Mouse (Mus musculus): ENCODE results near the gene Il11ra1. TPM values are rescaled to one million over a fixed set of nuclear protein-coding genes. Genes with fewer than 3 reads are reported as not detected.

The Il11ra1 gene
- 12.3 TPM for polyA plus RNA-seq (2014; fragmentation: Illumina TruSeq; extraction: RNeasy Lipid Tissue Mini Kit (QIAGEN cat#74804); ENCODE audit: low read depth, low replicate concordance)

DNA sequence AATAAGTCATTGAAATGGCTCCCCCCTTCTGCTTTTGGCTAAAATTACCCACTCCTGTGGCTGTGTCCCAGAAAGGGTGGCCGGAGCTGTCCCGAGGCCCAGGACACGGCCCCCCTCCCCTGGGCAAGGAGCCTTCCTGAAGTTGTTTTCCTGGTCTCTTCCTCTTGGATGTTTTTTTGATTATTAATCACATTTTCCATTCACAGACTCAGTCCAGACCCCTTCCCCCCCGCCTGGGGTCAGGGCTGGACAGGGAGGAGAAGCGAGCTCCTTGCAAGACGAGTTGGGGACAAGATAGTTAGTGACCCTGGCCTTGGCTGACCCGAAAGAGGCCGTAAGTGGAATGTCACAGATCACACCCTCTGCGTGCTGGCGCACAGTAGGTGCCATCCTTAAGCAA, at the start of gene Il11ra1:
TSS of gene Il11ra1 (plus strand) at position 207 of the 400 bp plus-strand sequence.

DNA sequence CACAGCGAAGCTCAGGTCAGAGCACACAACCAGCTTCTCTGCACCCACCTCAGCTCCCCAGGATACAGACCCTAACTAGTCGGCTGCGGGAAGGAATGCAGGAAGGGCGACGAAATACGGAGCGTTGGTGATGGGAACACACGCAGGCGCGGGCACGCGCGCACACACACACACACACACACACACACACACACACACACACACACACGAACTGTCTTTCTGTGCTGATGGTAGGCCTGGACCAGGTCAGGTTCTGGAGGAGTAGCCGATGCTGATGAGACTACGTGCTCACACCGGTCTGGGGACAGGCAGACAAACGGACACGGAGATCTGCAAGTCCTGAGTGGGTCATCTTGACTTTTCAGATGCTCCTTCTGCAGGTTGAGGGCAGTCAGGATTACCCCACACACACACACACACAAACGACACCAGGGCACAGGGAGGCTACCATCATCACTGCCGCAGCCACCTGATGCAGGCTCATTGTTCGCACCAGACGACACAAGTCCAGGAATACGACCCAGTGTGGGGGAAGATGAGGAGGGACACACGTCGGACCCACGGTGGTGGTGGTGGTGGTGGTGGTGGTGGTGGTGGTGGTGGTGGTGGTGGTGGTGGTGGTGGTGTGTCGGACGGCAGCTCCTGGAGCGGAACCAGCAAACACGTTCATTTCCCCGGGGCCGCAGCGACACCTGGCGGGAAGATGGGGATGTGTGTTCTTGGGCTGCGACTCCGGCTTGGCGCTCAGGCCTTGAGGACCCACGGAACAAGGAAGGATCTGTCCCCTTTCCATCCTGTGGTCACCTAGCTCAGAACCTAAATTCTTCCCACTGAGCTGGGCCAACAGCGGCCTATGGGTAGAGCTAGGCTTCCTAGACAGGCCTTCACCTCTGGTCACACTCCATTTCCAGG, 2.6 kb upstream of the Il11ra1 start, which contains the start of gene Cntfr:
TSS of gene Cntfr (minus strand) at position 160 of the 912 bp plus-strand sequence.

GRCm38 (mm10) chr4:41713197-41714067, 13.6 kb downstream of the Il11ra1 start, which contains the start of gene Rpp25l:
Rpp25l (minus strand) TSS chr4:41713534.

DNA sequence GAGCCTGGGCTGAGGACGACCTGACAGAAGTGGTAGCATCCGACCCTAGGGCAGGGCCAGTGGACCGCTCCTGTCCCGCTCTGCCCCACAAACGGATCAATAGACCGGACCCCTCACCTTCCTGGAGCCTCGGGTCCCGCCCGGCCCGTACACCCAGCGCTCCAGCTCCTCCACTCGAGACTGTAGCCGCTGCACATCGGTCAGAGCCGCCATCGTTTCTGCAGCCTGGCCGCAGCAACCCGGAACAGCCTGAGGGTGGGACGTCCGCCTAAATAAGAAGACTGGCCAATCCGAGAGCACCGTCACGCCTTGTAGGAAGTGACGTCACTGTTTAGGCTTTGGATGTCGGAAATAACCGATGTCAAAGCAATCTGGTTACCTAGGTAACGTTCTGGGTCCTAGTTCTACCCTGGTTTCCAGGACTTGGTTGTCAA, 23.1 kb downstream of the Il11ra1 start, which contains the start of gene Dctn3:
TSS of gene Dctn3 (minus strand) at position 253 of the 434 bp plus-strand sequence.

DNA sequence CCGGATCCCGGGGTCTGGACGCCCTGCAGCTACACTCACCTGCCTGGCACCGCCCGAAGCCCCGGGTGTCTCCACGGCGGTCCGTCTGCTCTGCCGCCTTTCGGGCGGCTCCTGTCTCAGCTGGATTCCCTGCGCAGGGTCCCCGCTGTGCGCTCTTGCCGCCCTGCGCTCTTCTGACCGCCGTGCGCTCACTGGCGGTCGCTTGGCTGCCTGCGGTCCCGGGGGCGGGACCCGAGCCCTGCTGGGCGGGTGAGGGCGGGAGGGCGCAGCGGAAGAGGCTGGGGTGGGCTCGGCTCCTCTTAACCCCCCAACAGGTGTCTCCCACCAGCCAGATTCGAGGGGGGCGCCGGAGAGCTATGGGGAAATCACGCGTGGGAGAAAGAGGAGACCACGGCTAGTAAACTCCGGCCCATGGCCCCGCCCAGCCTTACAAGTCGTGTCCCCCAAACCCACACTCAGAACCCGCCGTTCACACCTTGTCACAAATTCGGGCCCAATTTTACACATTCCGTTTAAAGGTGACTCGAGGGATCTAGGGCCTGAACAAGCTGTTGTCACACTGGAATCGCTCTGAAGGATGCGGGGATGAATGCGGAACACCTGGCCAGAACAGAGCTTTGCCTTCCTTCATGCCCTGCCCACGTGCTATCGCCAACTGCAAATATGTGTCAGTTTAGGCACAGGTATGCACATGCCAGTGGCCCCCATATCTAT, 31.4 kb downstream of the Il11ra1 start, which contains the start of gene Arid3c:
TSS of gene Arid3c (minus strand) at position 91 of the 714 bp plus-strand sequence.

DNA sequence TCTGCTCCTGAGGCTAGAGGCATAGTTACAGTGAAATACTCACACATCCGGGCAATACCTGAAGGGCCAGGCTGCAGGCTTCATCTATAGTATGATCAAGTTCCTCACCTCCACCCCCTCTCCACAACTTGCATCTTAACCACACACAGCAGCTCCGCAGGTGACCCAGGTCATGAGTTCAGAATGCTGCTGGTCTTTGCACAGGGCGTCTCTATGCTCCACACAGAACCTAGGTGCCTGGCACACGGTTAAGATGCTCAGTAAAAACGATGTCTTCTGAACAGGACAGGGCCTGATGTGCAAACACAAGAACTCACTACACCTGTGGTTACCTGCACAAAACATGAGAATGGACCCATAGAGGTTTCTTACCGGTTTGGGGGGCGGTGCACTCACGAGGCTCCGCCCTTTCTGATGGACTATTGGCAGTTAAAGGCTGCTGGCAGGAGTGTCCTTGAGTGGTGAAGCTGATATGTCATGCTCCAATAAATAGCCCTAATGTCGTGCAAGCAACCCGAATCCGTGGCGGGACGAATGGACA, 55.1 kb downstream of the Il11ra1 start, which contains the start of gene Galt:
TSS of gene Galt (plus strand) at position 432 of the 541 bp plus-strand sequence.

DNA sequence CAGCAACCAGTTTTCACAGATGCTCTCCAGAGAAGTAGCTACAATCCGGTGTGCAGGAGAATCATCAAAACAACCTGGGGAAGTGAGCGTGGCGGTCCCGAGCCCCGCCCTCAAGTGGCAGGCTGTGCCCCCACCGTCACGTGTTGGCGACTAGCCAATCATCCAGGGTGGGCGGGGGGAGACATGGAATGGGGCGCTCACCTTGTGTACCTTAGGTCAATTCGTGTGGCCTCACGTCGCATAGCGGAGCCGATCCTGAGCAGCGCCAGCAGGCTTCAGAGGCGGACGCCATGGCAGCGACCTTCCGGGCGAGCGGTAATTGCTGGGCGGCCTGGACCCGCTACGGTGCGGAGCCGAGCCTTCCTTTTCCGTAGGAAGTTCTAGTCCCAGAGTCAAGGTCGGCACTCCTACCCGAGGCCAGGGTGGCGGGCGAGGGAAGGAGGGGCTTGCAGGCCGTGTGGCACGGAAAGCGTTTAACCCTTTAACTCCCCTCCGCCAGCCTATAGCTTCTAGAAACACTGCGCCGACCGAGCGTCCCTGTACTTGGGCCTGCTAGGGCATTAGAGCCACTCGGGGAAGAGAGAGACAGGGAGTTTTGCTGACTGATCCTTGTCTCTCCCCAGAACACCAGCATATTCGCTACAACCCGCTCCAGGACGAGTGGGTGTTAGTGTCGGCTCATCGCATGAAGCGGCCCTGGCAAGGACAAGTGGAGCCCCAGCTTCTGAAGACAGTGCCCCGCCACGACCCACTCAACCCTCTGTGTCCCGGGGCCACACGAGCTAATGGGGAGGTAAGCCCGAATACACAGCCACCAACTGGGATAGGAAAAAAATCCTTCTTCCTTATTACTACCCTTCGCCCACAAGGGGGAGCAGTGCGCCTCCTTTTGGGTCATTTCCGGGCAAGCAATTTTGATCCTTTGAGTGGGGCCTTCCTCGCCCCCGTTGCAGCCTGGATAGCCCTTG, 55.8 kb downstream of the Il11ra1 start, which contains the start of gene Sigmar1:
TSS of gene Sigmar1 (minus strand) at position 820 of the 968 bp plus-strand sequence.

GRCm38 (mm10) chr4:41774002-41774401, 74.2 kb downstream of the Il11ra1 start, which contains the start of gene Ccl27a:
Ccl27a (minus strand) TSS chr4:41774247.

Other genes with a start within 250 kb of the Il11ra1 start
- 3.0 TPM for gene Kif24, start 235.1 kb upstream of the Il11ra1 start, polyA plus RNA-seq (2014; fragmentation: Illumina TruSeq; extraction: RNeasy Lipid Tissue Mini Kit (QIAGEN cat#74804); ENCODE audit: low read depth, low replicate concordance)
- gene Nudt2, start 234.8 kb upstream of the Il11ra1 start, polyA plus RNA-seq (2014; fragmentation: Illumina TruSeq; extraction: RNeasy Lipid Tissue Mini Kit (QIAGEN cat#74804); ENCODE audit: low read depth, low replicate concordance), result 19.7 TPM
- 4.4 TPM for gene AI464131, start 196.9 kb upstream of the Il11ra1 start, polyA plus RNA-seq (2014; fragmentation: Illumina TruSeq; extraction: RNeasy Lipid Tissue Mini Kit (QIAGEN cat#74804); ENCODE audit: low read depth, low replicate concordance)
- gene 1110017D15Rik, start 182.7 kb upstream of the Il11ra1 start, polyA plus RNA-seq (2014; fragmentation: Illumina TruSeq; extraction: RNeasy Lipid Tissue Mini Kit (QIAGEN cat#74804); ENCODE audit: low read depth, low replicate concordance), result not detected
- 1.6 TPM for gene Fam219a, start 130.5 kb upstream of the Il11ra1 start, polyA plus RNA-seq (2014; fragmentation: Illumina TruSeq; extraction: RNeasy Lipid Tissue Mini Kit (QIAGEN cat#74804); ENCODE audit: low read depth, low replicate concordance)
- gene Dnaic1, start 130.2 kb upstream of the Il11ra1 start, polyA plus RNA-seq (2014; fragmentation: Illumina TruSeq; extraction: RNeasy Lipid Tissue Mini Kit (QIAGEN cat#74804); ENCODE audit: low read depth, low replicate concordance), result not detected
- gene Enho, start 59.7 kb upstream of the Il11ra1 start, polyA plus RNA-seq (2014; fragmentation: Illumina TruSeq; extraction: RNeasy Lipid Tissue Mini Kit (QIAGEN cat#74804); ENCODE audit: low read depth, low replicate concordance), result not detected
- gene Cntfr, start 2.9 kb upstream of the Il11ra1 start, polyA plus RNA-seq (2014; fragmentation: Illumina TruSeq; extraction: RNeasy Lipid Tissue Mini Kit (QIAGEN cat#74804); ENCODE audit: low read depth, low replicate concordance), result not detected
- gene Rpp25l, start 13.5 kb downstream of the Il11ra1 start, polyA plus RNA-seq (2014; fragmentation: Illumina TruSeq; extraction: RNeasy Lipid Tissue Mini Kit (QIAGEN cat#74804); ENCODE audit: low read depth, low replicate concordance), result 0.57 TPM
- 38.7 TPM for gene Dctn3, start 23.2 kb downstream of the Il11ra1 start, polyA plus RNA-seq (2014; fragmentation: Illumina TruSeq; extraction: RNeasy Lipid Tissue Mini Kit (QIAGEN cat#74804); ENCODE audit: low read depth, low replicate concordance)
- not detected for gene Arid3c, start 31.2 kb downstream of the Il11ra1 start, polyA plus RNA-seq (2014; fragmentation: Illumina TruSeq; extraction: RNeasy Lipid Tissue Mini Kit (QIAGEN cat#74804); ENCODE audit: low read depth, low replicate concordance)
- 1.5 TPM for gene Galt, start 55.2 kb downstream of the Il11ra1 start, polyA plus RNA-seq (2014; fragmentation: Illumina TruSeq; extraction: RNeasy Lipid Tissue Mini Kit (QIAGEN cat#74804); ENCODE audit: low read depth, low replicate concordance)
- 46.4 TPM for gene Sigmar1, start 56.2 kb downstream of the Il11ra1 start, polyA plus RNA-seq (2014; fragmentation: Illumina TruSeq; extraction: RNeasy Lipid Tissue Mini Kit (QIAGEN cat#74804); ENCODE audit: low read depth, low replicate concordance)
- gene Ccl27a, start 74.3 kb downstream of the Il11ra1 start, polyA plus RNA-seq (2014; fragmentation: Illumina TruSeq; extraction: RNeasy Lipid Tissue Mini Kit (QIAGEN cat#74804); ENCODE audit: low read depth, low replicate concordance), result 7.8 TPM
- not detected for gene Gm21541, start 203.6 kb downstream of the Il11ra1 start, polyA plus RNA-seq (2014; fragmentation: Illumina TruSeq; extraction: RNeasy Lipid Tissue Mini Kit (QIAGEN cat#74804); ENCODE audit: low read depth, low replicate concordance)
- 2.0 TPM for gene Gm20878, start 241.6 kb downstream of the Il11ra1 start, polyA plus RNA-seq (2014; fragmentation: Illumina TruSeq; extraction: RNeasy Lipid Tissue Mini Kit (QIAGEN cat#74804); ENCODE audit: low read depth, low replicate concordance)

Measured in sigmoid colon, adult 10 weeks (tissue).